Mouse (Mus musculus): ENCODE results near the gene Ascc3. TPM values are rescaled to one million over a fixed set of nuclear protein-coding genes. Genes with fewer than 3 reads are reported as not detected.
A peak's percentile ranks its signal among the peaks of the same experiment; 100 is the strongest.

Gene Ascc3
- total and polyA plus RNA-seq, 3 experiments = 16.2 to 29.1 (median 26.0) TPM

DNA sequence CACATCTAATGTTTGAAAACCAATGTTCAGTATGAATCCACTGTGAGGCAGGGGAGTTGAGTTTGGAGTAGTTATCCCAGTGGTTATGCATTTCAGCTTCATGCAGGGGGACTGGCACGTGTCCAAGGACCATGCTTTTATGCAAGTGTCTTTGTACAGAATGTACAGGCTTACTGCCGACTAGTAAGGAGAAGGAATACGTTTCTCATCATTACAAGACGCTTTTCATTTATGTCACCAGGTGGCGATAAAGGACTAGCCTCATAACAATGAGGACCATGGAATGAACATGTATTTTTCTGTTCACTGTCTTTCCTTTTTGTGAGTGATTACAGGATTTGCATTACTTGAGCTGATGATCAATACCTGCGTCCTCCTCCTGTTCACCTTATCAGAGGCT is 111.7 kb downstream of the Ascc3 start:
- H3K4me2 ChIP-seq (ENCODE audit: insufficient read depth, low read depth, poor library complexity, severe bottlenecking) = no peak overlapping the region; the same call in 1 of the 2 replicates
- TF ChIP-seq RCOR1 (conservative IDR thresholded peaks at IDR 0.05; ENCODE audit: low read depth, low read length) (no peak), CTCF (conservative IDR thresholded peaks at IDR 0.05 in 1 of 2, IDR thresholded peaks at IDR 0.05 in 1 of 2; ENCODE audit: low read depth in 2 of 2, low read length in 2 of 2) (peak; percentile 64 to 77; a peak in 3 of 4 replicates), TCF12 (IDR thresholded peaks at IDR 0.05; ENCODE audit: low read depth, low read length) (no peak), POLR2AphosphoS2 (IDR thresholded peaks at IDR 0.05; ENCODE audit: low read depth, low read length) (no peak), TBP (conservative IDR thresholded peaks at IDR 0.05; ENCODE audit: low read depth, low read length) (no peak), PAX5 (IDR thresholded peaks at IDR 0.05; ENCODE audit: low read length) (no peak), MAX (IDR thresholded peaks at IDR 0.05; ENCODE audit: low read length) (peak; percentile 33; the same call in 1 of the 2 replicates), MYC (IDR thresholded peaks at IDR 0.05; ENCODE audit: low read depth, low read length) (peak; percentile 72), RAD21 (IDR thresholded peaks at IDR 0.05; ENCODE audit: low read depth, low read length) (peak; percentile 89), ZC3H11A (IDR thresholded peaks at IDR 0.05; ENCODE audit: low read depth, low read length) (peak; percentile 3; the same call in 1 of the 2 replicates), IRF4 (IDR thresholded peaks at IDR 0.05; ENCODE audit: low read depth, low read length) (peak; percentile 25; the same call in 1 of the 2 replicates), ZMIZ1 (IDR thresholded peaks at IDR 0.05; ENCODE audit: low read depth, low read length) (no peak), UBTF (IDR thresholded peaks at IDR 0.05; ENCODE audit: low read depth, low read length) (no peak), E2F4 (IDR thresholded peaks at IDR 0.05; ENCODE audit: insufficient replicate concordance, low read depth, low read length) (no peak), SMC3 (IDR thresholded peaks at IDR 0.05; ENCODE audit: low read depth, low read length) (peak; percentile 73), CHD1 (IDR thresholded peaks at IDR 0.05; ENCODE audit: low read depth, low read length) (no peak), SIN3A (IDR thresholded peaks at IDR 0.05; ENCODE audit: low read length) (no peak)
- H3K27me3 ChIP-seq (replicated peaks) = no peaks in the 10 kb centered on the region
- H3K79me2 ChIP-seq (replicated peaks; ENCODE audit: control insufficient read depth, extremely low read depth, insufficient read depth, poor library complexity, severe bottlenecking) = no peaks in the 10 kb centered on the region
- dilution Hi-C loops (cut with MboI; ENCODE audit: extremely low pct_ligation_motif_present, extremely low pct_unique_long_range_greater_than_20kb, low sequenced_read_pairs) = no loop called here
- H3K27ac ChIP-seq (ENCODE audit: insufficient read depth, low read depth) = no peak overlapping the region
- no peaks in the 10 kb centered on the region for H3K9me3 ChIP-seq (replicated peaks; ENCODE audit: low read length)
- peak; percentile 83 for DNase-seq (ENCODE audit: extremely low read depth)
- H3K4me3 ChIP-seq (replicated peaks in 1 of 3; ENCODE audit: low read depth in 2 of 3, low read length in 2 of 3, poor library complexity in 1 of 3) = no peak overlapping the region
- no peak overlapping the region for H3K9ac ChIP-seq (ENCODE audit: insufficient read depth, low read depth)
- in situ Hi-C loops (cut with MboI; ENCODE audit: low pct_ligation_motif_present, low pct_unique_long_range_greater_than_20kb, low sequenced_read_pairs) = loop anchor here (25.0 kb wide), 2 partner anchors 583 to 708 kb away; no protein-coding TSS in a partner anchor
- H3K4me1 ChIP-seq (ENCODE audit: control insufficient read depth in 1 of 2, insufficient read depth in 2 of 2) = peaks cover 0 to 23% of the 10 kb centered on the region in 2 experiments; a peak in 2 of 4 replicates
- H3K36me3 ChIP-seq (replicated peaks in 1 of 2; ENCODE audit: control insufficient read depth in 1 of 2, insufficient read depth in 1 of 2, low read length in 1 of 2) = peaks cover 6 to 24% of the 10 kb centered on the region in 2 experiments

DNA sequence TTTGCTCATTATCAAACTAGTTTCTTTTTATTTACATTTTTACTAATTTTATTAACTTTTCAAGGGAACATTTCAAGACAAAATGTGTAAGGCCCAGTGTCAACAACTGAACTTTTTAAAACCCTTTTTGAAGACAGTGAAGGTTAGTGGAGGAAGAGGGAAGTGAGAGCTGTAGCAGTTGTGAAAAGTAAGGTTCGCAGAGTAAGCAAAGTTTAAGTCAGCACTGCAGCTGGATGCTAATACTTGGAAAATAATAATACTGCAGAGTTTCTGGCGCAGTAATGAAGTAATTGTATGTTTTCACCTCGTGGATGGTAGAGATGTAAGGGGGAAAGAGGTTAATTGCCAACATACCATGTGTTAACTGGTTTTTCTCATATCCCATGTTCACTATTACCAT is 112.4 kb downstream of the Ascc3 start:
- in situ Hi-C loops (cut with MboI; ENCODE audit: low pct_ligation_motif_present, low pct_unique_long_range_greater_than_20kb, low sequenced_read_pairs) = loop anchor here (25.0 kb wide), 2 partner anchors 582 to 707 kb away; no protein-coding TSS in a partner anchor
- Histone ChIP-seq H3K9ac (ENCODE audit: insufficient read depth, low read depth) (no peak overlapping the region), H3K4me2 (ENCODE audit: insufficient read depth, low read depth, poor library complexity, severe bottlenecking) (no peak overlapping the region), H3K27me3 (replicated peaks) (no peaks in the 10 kb centered on the region), H3K27ac (ENCODE audit: insufficient read depth, low read depth) (0 out of 2 replicates have a peak overlapping the region, but pooled peaks have one; percentile 14), H3K4me3 (replicated peaks in 1 of 3; ENCODE audit: low read depth in 2 of 3, low read length in 2 of 3, poor library complexity in 1 of 3) (no peak overlapping the region), H3K79me2 (replicated peaks; ENCODE audit: control insufficient read depth, extremely low read depth, insufficient read depth, poor library complexity, severe bottlenecking) (no peaks in the 10 kb centered on the region), H3K36me3 (replicated peaks in 1 of 2; ENCODE audit: control insufficient read depth in 1 of 2, insufficient read depth in 1 of 2, low read length in 1 of 2) (peaks cover 6 to 22% of the 10 kb centered on the region in 2 experiments), H3K9me3 (replicated peaks; ENCODE audit: low read length) (no peaks in the 10 kb centered on the region), H3K4me1 (ENCODE audit: control insufficient read depth in 1 of 2, insufficient read depth in 2 of 2) (peaks cover 0 to 23% of the 10 kb centered on the region in 2 experiments; a peak in 2 of 4 replicates)
- peak; percentile 21 for DNase-seq (ENCODE audit: extremely low read depth)
- 0 out of 2 replicates have a peak, but pooled peaks have one; percentile 55 for TF ChIP-seq MAFK (IDR thresholded peaks at IDR 0.05; ENCODE audit: insufficient replicate concordance, low read length)
- TF ChIP-seq NRF1 (IDR thresholded peaks at IDR 0.05; ENCODE audit: low read depth, low read length) = no peak
- peak; percentile 64 for TF ChIP-seq EP300 (IDR thresholded peaks at IDR 0.05; ENCODE audit: low read length)
- TF ChIP-seq SIN3A (IDR thresholded peaks at IDR 0.05; ENCODE audit: low read length) = no peak
- TF ChIP-seq USF1 (IDR thresholded peaks at IDR 0.05; ENCODE audit: low read depth, low read length) = no peak
- TF ChIP-seq HCFC1 (IDR thresholded peaks at IDR 0.05; ENCODE audit: low read depth, low read length) = no peak
- TF ChIP-seq ETS1 (conservative IDR thresholded peaks at IDR 0.05; ENCODE audit: low read depth, low read length) = no peak
- dilution Hi-C loops (cut with MboI; ENCODE audit: extremely low pct_ligation_motif_present, extremely low pct_unique_long_range_greater_than_20kb, low sequenced_read_pairs) = no loop called here

All from CH12.LX (cell line).